Mouse (Mus musculus) brown adipose tissue, adult 24 weeks (tissue): ENCODE results near the gene Cd81. TPM values are rescaled to one million over a fixed set of nuclear protein-coding genes. Genes with fewer than 3 reads are reported as not detected.
A peak's percentile ranks its signal among the peaks of the same experiment; 100 is the strongest.

Source experiments
- H3K27ac ChIP-seq: fragments of 200-500 bp; replicated peaks from 2 replicates; pipeline ENCODE4 v1.5.1; 2012; ENCODE audit warnings: low read depth, mild to moderate bottlenecking, low read length
- H3K4me1 ChIP-seq: fragments of 200-500 bp; 2 replicates; pipeline ENCODE4 v1.6.1; 2012; ENCODE audit warnings: low read length, mixed read lengths; ENCODE audit not compliant: control insufficient read depth, insufficient read depth, insufficient read length
- H3K4me3 ChIP-seq: fragments of 200-500 bp; 2 replicates; pipeline ENCODE4 v1.5.1; 2012; ENCODE audit warnings: low read depth, mild to moderate bottlenecking, low read length, moderate library complexity; ENCODE audit not compliant: insufficient read depth
- polyA plus RNA-seq: library from polyadenylated mRNA; stranded (reverse); fragments of >200 nt; gene quantifications from 2 replicates; pipeline ENCODE4 v1.2.4, GENCODE M21; 2012; ENCODE audit not compliant: missing spikeins, insufficient read depth, insufficient read length

Gene Cd81
- polyA plus RNA-seq, 1 experiment: 289 TPM

GRCm38 (mm10) chr7:143051316-143051715 is 1.2 kb upstream of the Cd81 start:
- Histone ChIP-seq H3K4me1 (peaks cover 37% of the 10 kb centered on the region), H3K4me3 (no peak overlapping the region)

DNA sequence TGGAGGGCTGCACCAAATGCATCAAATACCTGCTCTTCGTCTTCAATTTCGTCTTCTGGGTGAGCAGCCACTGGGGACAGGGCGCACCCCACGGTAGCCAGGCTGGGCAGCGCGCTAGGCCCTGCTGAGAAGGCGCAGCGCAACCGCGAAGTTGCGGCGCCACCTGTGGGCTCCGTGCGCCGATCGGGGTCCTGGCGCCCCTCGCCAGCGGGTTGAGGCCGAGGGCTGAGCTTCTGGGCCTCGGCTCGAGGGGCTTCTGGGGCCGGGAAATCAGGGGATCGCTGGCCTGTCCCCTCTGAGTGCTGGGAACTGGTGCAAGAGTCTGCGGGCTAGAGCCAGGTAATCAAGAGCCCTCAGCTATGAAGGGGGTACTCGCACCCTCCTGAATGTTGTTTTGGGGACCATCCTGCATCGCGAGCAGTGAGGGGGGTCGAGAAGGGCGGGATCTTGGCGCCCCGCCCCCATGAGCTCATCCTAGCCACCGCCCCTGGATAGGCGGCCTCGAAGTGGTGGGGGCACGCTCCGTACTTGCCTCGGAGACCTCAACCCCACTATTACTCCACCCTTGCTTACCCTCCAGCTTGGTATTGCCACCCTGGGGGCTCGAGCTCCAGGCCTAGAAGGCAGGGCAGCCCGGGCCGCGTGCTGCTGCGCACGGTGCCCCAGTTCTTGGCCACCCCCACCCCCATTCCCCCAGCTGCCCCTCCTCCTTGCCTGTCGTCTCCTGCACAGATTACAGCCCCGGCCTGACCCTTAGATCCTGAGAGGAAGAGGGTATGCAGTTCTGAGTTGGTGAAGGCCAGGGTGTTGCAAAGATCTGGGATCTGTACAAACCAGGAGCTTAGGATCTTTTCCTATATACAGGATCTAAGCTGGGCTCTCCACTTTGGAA is 715 bp downstream of the Cd81 start:
- peak overlapping the region; percentile 93 for H3K4me3 ChIP-seq
- peak overlapping the region; percentile 93 for H3K27ac ChIP-seq
- peaks cover 51% of the 10 kb centered on the region for H3K4me1 ChIP-seq

More at GRCm38 (mm10) chr7:143051316-143051715, 1.2 kb upstream of the Cd81 start:
- H3K27ac ChIP-seq: no peak overlapping the region

- peak overlapping the region; percentile 97 for H3K27ac ChIP-seq
- H3K4me3 ChIP-seq: peak overlapping the region; percentile 93
- peaks cover 57% of the 10 kb centered on the region for H3K4me1 ChIP-seq
These were observed 1.5 kb downstream of the Cd81 start for GRCm38 (mm10) chr7:143053961-143054611.

GRCm38 (mm10) chr7:143054612-143054965 is 2.0 kb downstream of the Cd81 start:
- Histone ChIP-seq H3K27ac (peak overlapping the region; percentile 97), H3K4me3 (peak overlapping the region; percentile 93), H3K4me1 (peaks cover 53% of the 10 kb centered on the region)

DNA sequence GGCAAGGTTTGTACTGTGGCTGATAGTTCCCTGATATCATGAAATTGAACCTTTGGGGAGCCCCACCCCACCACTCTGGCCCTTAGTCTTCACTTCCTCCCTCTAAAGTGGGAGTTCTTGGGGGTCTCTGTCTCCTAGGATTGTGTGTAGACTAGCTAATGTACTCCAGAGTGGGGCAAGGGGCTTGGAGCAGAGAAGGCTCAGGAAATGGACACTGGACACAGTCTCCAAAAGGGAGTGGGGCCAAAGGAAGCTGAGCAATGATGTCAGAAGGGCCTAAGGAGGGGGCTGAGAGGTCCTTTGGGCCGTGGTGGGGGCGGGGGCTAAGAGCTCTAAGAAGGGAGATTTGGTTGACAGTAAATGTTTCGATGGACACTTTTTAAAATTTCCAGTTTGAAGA is 2.5 kb downstream of the Cd81 start:
- H3K4me3 ChIP-seq: peak overlapping the region; percentile 93
- peaks cover 53% of the 10 kb centered on the region for H3K4me1 ChIP-seq
- peak overlapping the region; percentile 97 for H3K27ac ChIP-seq

DNA sequence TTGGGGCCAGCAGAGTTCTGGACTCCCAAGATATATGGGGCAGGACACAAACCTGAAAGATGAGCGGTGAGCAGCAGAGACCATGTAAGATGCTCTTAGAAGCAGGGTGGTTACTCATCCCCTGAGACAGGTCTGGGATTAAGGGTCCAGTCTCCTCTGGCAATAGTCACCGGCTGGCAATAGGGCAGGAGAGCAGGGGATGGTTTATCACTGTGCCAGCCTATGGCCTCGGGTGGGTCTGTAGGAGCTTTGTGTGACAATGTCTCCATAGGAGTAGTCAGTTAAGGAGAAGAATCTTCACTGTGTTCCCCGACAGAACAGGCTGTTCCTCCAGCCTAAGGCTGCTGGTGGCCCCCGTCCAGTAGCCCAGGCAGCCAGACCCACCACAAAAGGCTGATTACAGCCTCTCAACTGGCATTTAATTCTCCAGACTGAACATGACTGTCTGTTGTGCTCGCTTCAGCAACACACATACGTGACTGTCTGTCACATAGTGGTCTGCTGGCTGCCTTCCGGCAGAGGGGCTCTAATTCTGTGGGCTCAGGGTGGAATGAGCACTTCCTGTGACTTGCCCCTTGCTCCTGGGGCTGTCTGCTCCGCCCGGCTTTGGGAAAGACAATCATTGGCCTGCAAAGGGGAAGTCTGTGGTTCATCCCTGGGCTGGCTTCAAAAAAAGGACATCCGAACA is 3.1 kb downstream of the Cd81 start:
- peak overlapping the region; percentile 97 for H3K27ac ChIP-seq
- peaks cover 51% of the 10 kb centered on the region for H3K4me1 ChIP-seq
- peak overlapping the region; percentile 93 for H3K4me3 ChIP-seq

DNA sequence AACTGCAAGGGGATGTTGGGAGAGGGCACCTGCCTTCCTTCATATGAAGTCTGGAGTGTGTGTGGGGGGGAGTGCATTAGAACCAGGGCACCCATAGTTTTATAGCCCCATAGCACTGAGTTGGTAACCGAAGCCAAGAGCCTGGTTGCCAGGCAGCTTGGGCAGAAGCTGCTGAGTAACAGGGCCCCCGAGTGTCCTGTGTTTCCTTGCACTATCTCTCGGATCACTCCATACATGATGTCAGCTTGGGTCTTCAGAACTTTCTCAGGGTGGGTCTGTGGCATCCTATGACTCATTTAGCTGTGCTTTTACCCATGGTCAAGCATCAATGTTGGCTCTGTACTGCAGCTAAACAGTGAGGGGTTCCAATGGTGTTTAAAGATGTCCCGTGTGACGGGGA is 4.5 kb downstream of the Cd81 start:
- peaks cover 55% of the 10 kb centered on the region for H3K4me1 ChIP-seq
- peak overlapping the region; percentile 93 for H3K4me3 ChIP-seq
- peak overlapping the region; percentile 97 for H3K27ac ChIP-seq

GRCm38 (mm10) chr7:143057667-143058220 is 5.2 kb downstream of the Cd81 start:
- Histone ChIP-seq H3K4me1 (peaks cover 57% of the 10 kb centered on the region), H3K27ac (peak overlapping the region; percentile 97), H3K4me3 (peak overlapping the region; percentile 93)

DNA sequence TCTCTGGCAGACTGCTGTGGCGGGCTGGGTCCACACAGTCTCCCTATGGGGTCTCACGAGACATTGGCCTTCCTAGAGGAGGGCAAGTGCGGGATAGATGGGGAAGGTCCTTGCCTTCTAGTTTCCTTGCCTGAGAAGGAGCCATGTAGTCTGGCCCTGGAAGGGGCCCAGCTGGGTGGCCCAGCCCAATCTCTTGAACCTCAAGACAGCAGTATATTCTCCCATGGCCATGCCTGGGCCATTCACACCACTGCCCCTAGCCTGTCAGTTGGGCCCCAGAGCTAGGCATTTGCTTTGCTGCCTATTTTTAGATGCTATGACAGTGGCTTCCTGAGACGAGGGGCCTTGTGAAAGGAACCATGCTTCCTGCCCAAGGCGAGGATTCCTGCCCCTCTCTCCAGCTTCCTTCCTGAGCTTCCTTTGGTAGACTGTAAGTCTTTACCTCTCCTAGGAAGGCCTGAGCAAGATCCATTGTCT is 5.7 kb downstream of the Cd81 start:
- H3K4me1 ChIP-seq: peaks cover 57% of the 10 kb centered on the region
- H3K27ac ChIP-seq: peak overlapping the region; percentile 97
- H3K4me3 ChIP-seq: peak overlapping the region; percentile 93

- H3K4me3 ChIP-seq: 0 out of 2 replicates have a peak overlapping the region, but pooled peaks have one; percentile 10
- H3K4me1 ChIP-seq: peaks cover 57% of the 10 kb centered on the region
- H3K27ac ChIP-seq: peak overlapping the region; percentile 97
These were observed 6.8 kb downstream of the Cd81 start for GRCm38 (mm10) chr7:143059202-143059870.

DNA sequence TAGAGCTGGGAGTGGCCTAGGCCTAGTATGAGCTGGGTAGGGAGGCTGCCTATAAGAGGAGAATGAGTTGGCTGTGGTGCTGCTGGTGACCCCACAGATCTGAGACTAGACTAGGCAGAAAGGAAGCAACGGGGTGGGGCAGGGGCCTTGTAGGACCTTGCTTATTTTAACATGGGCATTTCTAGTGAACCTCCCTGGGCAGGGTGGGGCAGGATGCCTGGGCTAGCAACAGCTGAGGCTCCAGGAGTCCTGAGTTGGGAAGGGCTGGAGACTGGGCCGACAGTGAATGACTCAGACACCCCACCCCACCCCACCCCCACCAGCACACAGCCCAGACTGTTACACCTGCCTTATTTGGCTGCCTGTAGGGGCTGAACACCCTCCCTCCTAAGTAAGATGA is 10.2 kb downstream of the Cd81 start:
- Histone ChIP-seq H3K4me3 (no peak overlapping the region), H3K27ac (peak overlapping the region; percentile 15; the same call in 1 of the 2 replicates), H3K4me1 (peaks cover 28% of the 10 kb centered on the region)

DNA sequence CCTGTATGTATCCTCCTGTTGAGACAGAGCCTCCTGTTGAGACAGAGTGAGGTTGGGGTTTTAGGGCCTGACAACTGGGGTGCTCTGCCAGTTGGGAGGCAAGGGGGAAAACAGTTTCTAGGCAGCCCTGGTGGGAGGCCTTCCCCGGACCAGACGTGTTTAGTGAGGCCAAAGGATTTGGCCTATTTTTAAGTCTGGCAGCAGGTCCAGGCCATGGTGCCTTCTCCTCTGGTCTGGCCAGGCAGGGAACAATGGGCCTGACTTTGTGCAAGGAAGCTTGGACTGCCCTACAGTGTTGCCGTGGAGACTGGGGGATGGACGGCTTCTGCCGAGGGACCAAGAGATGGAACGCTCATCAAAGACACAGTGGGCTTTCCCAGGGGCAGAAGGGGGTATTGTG is 11.7 kb downstream of the Cd81 start:
- Histone ChIP-seq H3K4me3 (no peak overlapping the region), H3K27ac (no peak overlapping the region), H3K4me1 (peaks cover 26% of the 10 kb centered on the region)

DNA sequence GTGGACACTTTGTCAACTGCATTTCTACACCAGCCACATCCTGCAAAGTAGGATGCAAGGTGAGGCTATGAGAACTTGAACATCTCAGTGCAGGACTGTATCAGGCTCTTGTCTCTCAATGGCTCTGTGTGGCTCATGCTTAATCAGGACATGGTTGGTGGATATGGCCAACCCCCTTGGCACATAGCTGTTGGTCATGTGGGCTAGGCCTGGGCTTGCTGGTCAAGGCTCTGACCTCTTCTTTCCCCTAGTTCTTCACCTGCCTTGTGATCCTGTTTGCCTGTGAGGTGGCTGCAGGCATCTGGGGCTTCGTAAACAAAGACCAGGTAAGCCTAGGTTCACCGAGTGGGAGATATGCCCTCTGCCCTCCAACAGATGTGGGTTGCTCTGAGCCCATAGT is 13.2 kb downstream of the Cd81 start:
- Histone ChIP-seq H3K27ac (no peak overlapping the region), H3K4me3 (no peak overlapping the region), H3K4me1 (peaks cover 27% of the 10 kb centered on the region)

GRCm38 (mm10) chr7:143067469-143067868 is 14.9 kb downstream of the Cd81 start:
- peaks cover 18% of the 10 kb centered on the region for H3K4me1 ChIP-seq
- no peak overlapping the region for H3K4me3 ChIP-seq
- peak overlapping the region; percentile 82; the same call in 1 of the 2 replicates for H3K27ac ChIP-seq
